8 mouse cellular contexts compared by ENCODE assay signal in the genomic region with DNA sequence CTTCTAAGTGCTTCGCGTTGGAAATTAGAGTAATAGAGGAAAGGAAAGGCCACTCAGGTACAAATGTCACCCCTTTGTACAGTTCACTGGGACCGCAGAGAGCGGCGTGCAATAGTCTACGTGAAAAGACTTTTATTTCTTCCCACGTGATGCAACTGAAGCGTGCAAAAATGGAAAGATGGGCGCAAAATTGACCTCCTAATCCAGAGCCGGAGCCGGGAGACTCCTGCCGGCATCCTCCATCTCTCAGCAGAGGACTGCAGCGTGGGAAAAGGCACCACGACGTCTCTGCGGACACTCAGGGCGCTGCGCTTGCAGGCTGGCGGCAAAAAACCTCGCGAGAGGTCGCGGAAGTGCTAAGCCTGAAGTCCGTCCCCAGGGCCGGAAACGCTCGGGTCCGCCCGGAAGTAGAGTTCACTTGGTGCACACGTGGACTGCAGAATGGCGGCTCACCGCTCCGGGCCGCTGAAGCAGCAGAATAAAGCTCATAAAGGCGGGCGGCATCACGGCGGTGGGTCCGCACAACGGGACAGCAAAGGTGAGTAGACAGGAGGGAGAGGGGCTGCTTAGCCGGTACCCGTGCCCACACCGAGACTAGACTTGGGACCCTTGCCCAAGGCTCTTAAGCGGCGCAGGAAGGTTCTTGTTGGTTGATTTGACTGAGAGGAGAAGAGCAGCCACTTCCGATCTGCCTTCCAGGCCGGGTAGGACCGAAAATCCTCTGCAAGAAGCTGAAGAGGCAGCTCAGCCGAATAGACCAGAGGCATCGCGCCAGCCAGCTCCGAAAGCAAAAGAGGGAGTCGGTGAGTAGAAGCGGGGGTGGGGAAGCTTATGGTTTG. TPM values are rescaled to one million over a fixed set of nuclear protein-coding genes. Genes with fewer than 3 reads are reported as not detected.
A peak's percentile ranks its signal among the peaks of the same experiment; 100 is the strongest.
DNase-seq lines count a peak whose midpoint lies in the region; ATAC-seq lines count a peak whose summit lies in the region.

Gene Tsr1 (plus strand): TSS at position 394 of the 839 bp plus-strand sequence.

- peak; percentile 81 to 90 for DNase-seq in gastrocnemius, adult 8-10 months (ENCODE audit: low spot score in 2 of 2)
- DNase-seq in hindlimb bud, embryonic 11.5 days (ENCODE audit: extremely low spot score, low read depth, low spot score): peak; percentile 77
- DNase-seq in left cerebral cortex, postnatal 10 days (ENCODE audit: extremely low spot score in 1 of 2, low spot score in 2 of 2): peak; percentile 88 to 96
- peak; percentile 90 for DNase-seq in right cerebral cortex, postnatal 25 days
- DNase-seq in urinary bladder, postnatal 4 days (ENCODE audit: low spot score in 2 of 2): peak; percentile 87 to 89

- peak; percentile 87 for ATAC-seq in activated CD4-positive, CD25-positive, alpha-beta regulatory T cell, adult 4 months
- peak; percentile 87 for ATAC-seq in common myeloid progenitor, adult 5-6 weeks (replicated peaks; ENCODE audit: low read depth, poor library complexity, severe bottlenecking)
- peak; percentile 93 for ATAC-seq in megakaryocyte-erythroid progenitor cell, adult 5-6 weeks (replicated peaks; ENCODE audit: low FRiP score, low TSS enrichment, poor library complexity, severe bottlenecking)

- intact Hi-C loops in left cerebral cortex, postnatal 10 days (cut with DNase I): no loop called here

RNA-seq across cellular contexts. Expression of gene Tsr1, which starts in this region (rescaled TPM):
- 10 to 100 TPM; 38.4 to 39.2 TPM for polyA plus RNA-seq in activated CD4-positive, CD25-positive, alpha-beta regulatory T cell, adult 4 months (2017; shearing (Covaris generic))
- total RNA-seq in common myeloid progenitor, adult 5-6 weeks (2017): 92.1 and 102 TPM in 2 replicates
- 10 to 100 TPM; 26.3 to 39.2 (median 28.2) TPM for total RNA-seq in gastrocnemius, adult 8-10 months (2022)
- total RNA-seq in left cerebral cortex, postnatal 10 days (2021): 10 to 100 TPM; 36.4 to 38.5 TPM
- 80.0 and 80.7 TPM in 2 replicates for total RNA-seq in megakaryocyte-erythroid progenitor cell, adult 5-6 weeks (2014; fragmentation: Nextera tagmentation)
- 139 and 154 TPM in 2 replicates for total RNA-seq in megakaryocyte-erythroid progenitor cell, adult 5-6 weeks (2017)

Comparison
In these comparisons a context has a peak if more than half of its experiments do, and no peak if none do; other contexts are left out.
1. Peak in every context shown above with its lines: DNase-seq and ATAC-seq.